Mouse (Mus musculus) lung, postnatal 0 days (tissue): ENCODE measurements around the gene Muc20.

Source experiments
- CTCF ChIP-seq: IDR thresholded peaks from 2 replicates; pipeline ENCODE4 v1.5.1; 2016; ENCODE audit warnings: antibody characterized with exemption, mild to moderate bottlenecking
- EP300 ChIP-seq: IDR thresholded peaks from 2 replicates; pipeline ENCODE4 v1.6.1; 2016; ENCODE audit warnings: antibody characterized with exemption, mild to moderate bottlenecking, control low read depth

DNA sequence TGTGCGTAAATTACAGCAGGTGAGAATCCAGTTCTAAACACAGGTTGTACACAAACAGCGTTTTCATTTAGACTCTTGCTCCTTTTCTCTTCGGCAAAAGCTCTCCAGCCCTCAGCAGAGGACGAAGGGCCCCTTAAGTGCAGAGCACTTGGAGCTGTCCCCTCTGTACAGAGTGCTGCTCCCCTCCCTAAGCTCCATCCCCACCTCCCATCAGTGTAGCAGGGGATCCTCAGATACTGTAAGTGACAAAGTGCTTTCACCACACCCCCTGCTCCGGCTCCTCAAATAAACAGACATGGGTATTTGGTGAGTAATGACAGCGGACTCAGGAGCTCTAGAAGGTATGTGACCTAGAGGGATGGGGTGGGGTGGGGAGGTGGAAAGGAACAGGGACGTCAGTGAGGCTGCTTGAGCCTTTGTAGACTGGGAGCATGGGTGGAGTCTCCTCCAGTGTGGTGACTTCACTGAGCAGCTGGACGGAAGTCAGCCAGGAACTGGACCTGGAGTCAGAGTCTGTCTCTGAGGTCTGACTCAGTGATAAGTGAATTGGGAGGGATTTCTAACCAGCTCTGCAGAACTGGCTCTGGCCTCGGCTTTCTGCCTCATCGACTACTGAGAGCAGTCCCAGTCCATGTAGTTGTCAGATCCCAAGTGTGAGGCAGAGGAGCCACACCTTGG is 24.7 kb upstream of the Muc20 start:
- no peak for TF ChIP-seq CTCF
- TF ChIP-seq EP300: peak; percentile 45; the same call in 1 of the 2 replicates
